8 mouse cellular contexts compared by ENCODE assay signal in the genomic region with DNA sequence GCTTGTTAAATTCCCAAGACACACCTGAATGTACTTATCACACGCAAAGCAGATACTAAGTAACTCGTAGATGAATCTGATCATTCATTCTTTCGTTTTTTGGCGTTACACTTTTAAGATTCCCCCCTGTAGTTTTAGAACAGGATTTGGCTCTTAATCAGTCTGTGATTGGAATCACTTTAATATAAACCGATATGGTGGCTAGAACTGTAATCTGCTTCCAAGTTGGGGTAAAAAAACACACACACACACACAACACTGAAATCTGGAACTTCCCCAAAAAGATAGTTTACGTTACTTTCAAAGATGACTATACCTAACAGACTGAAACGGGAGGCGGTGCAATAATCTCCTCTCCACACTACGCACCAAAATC. TPM values are rescaled to one million over a fixed set of nuclear protein-coding genes. Genes with fewer than 3 reads are reported as not detected.
DNase-seq lines count a peak whose midpoint lies in the region; ATAC-seq and TF ChIP-seq lines count a peak whose summit lies in the region.

No protein-coding gene starts in this region.

- ATAC-seq in kidney, embryonic 15.5 days (replicated peaks; ENCODE audit: low FRiP score), result no peak
- no peak for ATAC-seq in intestine, embryonic 14.5 days (replicated peaks; ENCODE audit: low FRiP score, low TSS enrichment, low read depth)
- no peak for ATAC-seq in midbrain, embryonic 16.5 days
- no peak for ATAC-seq in CD4-positive, CD25-positive, alpha-beta regulatory T cell, adult 4 months

- TF ChIP-seq CTCF in cortical plate, adult 2 months (IDR thresholded peaks at IDR 0.05; ENCODE audit: extremely low read depth, insufficient read depth, low read length), result no peak

- peak overlapping the region; percentile 81 for H3K9ac ChIP-seq in kidney, embryonic 15.5 days
- peak overlapping the region; percentile 91 for H3K9ac ChIP-seq in intestine, embryonic 14.5 days (ENCODE audit: low read length)
- peak overlapping the region; percentile 96 for H3K9ac ChIP-seq in midbrain, embryonic 16.5 days (ENCODE audit: low read depth, low read length)

- peak overlapping the region; percentile 79 for H3K4me3 ChIP-seq in kidney, embryonic 15.5 days (replicated peaks)
- H3K4me3 ChIP-seq in cortical plate, adult 2 months (ENCODE audit: insufficient read depth, low read length), result peak overlapping the region; percentile 99
- peak overlapping the region; percentile 88 for H3K4me3 ChIP-seq in intestine, embryonic 14.5 days (ENCODE audit: low read depth, low read length)
- H3K4me3 ChIP-seq in midbrain, embryonic 16.5 days (ENCODE audit: low read depth, low read length), result peak overlapping the region; percentile 93

- H3K9me3 ChIP-seq in kidney, embryonic 15.5 days (replicated peaks), result no peaks in the 10 kb centered on the region
- no peaks in the 10 kb centered on the region for H3K9me3 ChIP-seq in intestine, embryonic 14.5 days (ENCODE audit: control insufficient read depth, low read length)
- H3K9me3 ChIP-seq in midbrain, embryonic 16.5 days (replicated peaks; ENCODE audit: control insufficient read depth, low read length, poor library complexity, severe bottlenecking), result no peaks in the 10 kb centered on the region

- H3K36me3 ChIP-seq in kidney, embryonic 15.5 days, result peaks cover 4% of the 10 kb centered on the region; the same call in 1 of the 2 replicates
- H3K36me3 ChIP-seq in intestine, embryonic 14.5 days (ENCODE audit: control insufficient read depth, insufficient read depth, low read length), result no peaks in the 10 kb centered on the region
- no peaks in the 10 kb centered on the region for H3K36me3 ChIP-seq in midbrain, embryonic 16.5 days (ENCODE audit: control insufficient read depth, insufficient read depth, low read length)

- H3K4me2 ChIP-seq in kidney, embryonic 15.5 days, result peak overlapping the region; percentile 62
- H3K4me2 ChIP-seq in intestine, embryonic 14.5 days (ENCODE audit: low read length), result peak overlapping the region; percentile 62
- H3K4me2 ChIP-seq in midbrain, embryonic 16.5 days (ENCODE audit: low read length), result peak overlapping the region; percentile 79

- WGBS in kidney, embryonic 15.5 days, result 24% methylated on average over 9 of the region's 9 CpGs
- WGBS in intestine, embryonic 14.5 days, result 23% methylated on average over 9 of the region's 9 CpGs
- WGBS in midbrain, embryonic 16.5 days, result 21% methylated on average over 9 of the region's 9 CpGs

- no peak for DNase-seq in kidney, adult 9 months
- DNase-seq in intestine, embryonic 14.5 days (ENCODE audit: low spot score), result no peak
- DNase-seq in urinary bladder, postnatal 25 days (ENCODE audit: low spot score), result no peak
- DNase-seq in right cerebral cortex, postnatal 25 days, result no peak

- no peak for TF ChIP-seq POLR2A in cortical plate, adult 2 months (IDR thresholded peaks at IDR 0.05; ENCODE audit: extremely low read depth, insufficient read depth, low read length)

- peak overlapping the region; percentile 85; the same call in 1 of the 2 replicates for H3K27ac ChIP-seq in kidney, embryonic 15.5 days
- H3K27ac ChIP-seq in cortical plate, adult 2 months (ENCODE audit: insufficient read depth, low read length), result no peak overlapping the region
- peak overlapping the region; percentile 70; the same call in 1 of the 2 replicates for H3K27ac ChIP-seq in intestine, embryonic 14.5 days (ENCODE audit: low read depth)
- no peak overlapping the region; the same call in 1 of the 2 replicates for H3K27ac ChIP-seq in midbrain, embryonic 16.5 days (ENCODE audit: low read length)

- peaks cover 17% of the 10 kb centered on the region for H3K4me1 ChIP-seq in kidney, embryonic 15.5 days
- no peaks in the 10 kb centered on the region for H3K4me1 ChIP-seq in cortical plate, adult 2 months (ENCODE audit: control insufficient read depth, insufficient read depth, low read length)
- no peaks in the 10 kb centered on the region; the same call in 1 of the 2 replicates for H3K4me1 ChIP-seq in intestine, embryonic 14.5 days (replicated peaks; ENCODE audit: control insufficient read depth, insufficient read depth, low read length)
- peaks cover 18% of the 10 kb centered on the region for H3K4me1 ChIP-seq in midbrain, embryonic 16.5 days (ENCODE audit: control insufficient read depth, insufficient read depth, low read length)

- no peaks in the 10 kb centered on the region for H3K27me3 ChIP-seq in kidney, embryonic 15.5 days
- no peaks in the 10 kb centered on the region for H3K27me3 ChIP-seq in intestine, embryonic 14.5 days (replicated peaks; ENCODE audit: control insufficient read depth, insufficient read depth, low read length)
- H3K27me3 ChIP-seq in midbrain, embryonic 16.5 days (ENCODE audit: control insufficient read depth, insufficient read depth, low read depth, low read length), result no peaks in the 10 kb centered on the region

RNA-seq across cellular contexts. Expression of a gene that starts 0.8 kb away (rescaled TPM):
- polyA plus RNA-seq in kidney, embryonic 15.5 days (2015; fragmentation: Nextera tagmentation; extraction: Ambion mirVana), result 45.3 and 53.7 TPM in 2 replicates
- 76.6 and 77.9 TPM in 2 replicates for polyA plus RNA-seq in cortical plate, adult 2 months (2012; rRNA removed)
- 64.5 and 66.1 TPM in 2 replicates for polyA plus RNA-seq in intestine, embryonic 14.5 days (2014; fragmentation: Nextera tagmentation; extraction: Ambion mirVana)
- polyA plus RNA-seq in midbrain, embryonic 16.5 days (2015; fragmentation: Nextera tagmentation; extraction: Ambion mirVana), result 33.6 and 33.7 TPM in 2 replicates
- polyA plus RNA-seq in CD4-positive, CD25-positive, alpha-beta regulatory T cell, adult 4 months (2017; shearing (Covaris generic)), result 10 to 100 TPM; 20.9 to 26.0 TPM

RNA-seq across cellular contexts. Expression of a gene that starts 4.6 kb away (rescaled TPM):
- 56.3 and 56.9 TPM in 2 replicates for polyA plus RNA-seq in kidney, embryonic 15.5 days (2015; fragmentation: Nextera tagmentation; extraction: Ambion mirVana)
- polyA plus RNA-seq in cortical plate, adult 2 months (2012; rRNA removed), result 19.3 TPM in 2 replicates
- 47.5 and 49.6 TPM in 2 replicates for polyA plus RNA-seq in intestine, embryonic 14.5 days (2014; fragmentation: Nextera tagmentation; extraction: Ambion mirVana)
- 15.0 and 17.2 TPM in 2 replicates for polyA plus RNA-seq in midbrain, embryonic 16.5 days (2015; fragmentation: Nextera tagmentation; extraction: Ambion mirVana)
- 10 to 100 TPM; 51.9 to 61.8 TPM for polyA plus RNA-seq in CD4-positive, CD25-positive, alpha-beta regulatory T cell, adult 4 months (2017; shearing (Covaris generic))

RNA-seq across cellular contexts. Expression of a gene that starts 46.3 kb away (rescaled TPM):
- polyA plus RNA-seq in kidney, embryonic 15.5 days (2015; fragmentation: Nextera tagmentation; extraction: Ambion mirVana), result 24.4 and 25.9 TPM in 2 replicates
- 17.4 TPM in 2 replicates for polyA plus RNA-seq in cortical plate, adult 2 months (2012; rRNA removed)
- 26.1 and 27.3 TPM in 2 replicates for polyA plus RNA-seq in intestine, embryonic 14.5 days (2014; fragmentation: Nextera tagmentation; extraction: Ambion mirVana)
- 25.0 and 26.6 TPM in 2 replicates for polyA plus RNA-seq in midbrain, embryonic 16.5 days (2015; fragmentation: Nextera tagmentation; extraction: Ambion mirVana)
- 10 to 100 TPM; 14.1 to 22.1 TPM for polyA plus RNA-seq in CD4-positive, CD25-positive, alpha-beta regulatory T cell, adult 4 months (2017; shearing (Covaris generic))

RNA-seq across cellular contexts. Expression of a gene that starts 46.5 kb away (rescaled TPM):
- polyA plus RNA-seq in kidney, embryonic 15.5 days (2015; fragmentation: Nextera tagmentation; extraction: Ambion mirVana), result 22.3 and 22.5 TPM in 2 replicates
- 44.1 and 46.4 TPM in 2 replicates for polyA plus RNA-seq in cortical plate, adult 2 months (2012; rRNA removed)
- polyA plus RNA-seq in intestine, embryonic 14.5 days (2014; fragmentation: Nextera tagmentation; extraction: Ambion mirVana), result 11.9 and 16.2 TPM in 2 replicates
- 30.0 and 32.3 TPM in 2 replicates for polyA plus RNA-seq in midbrain, embryonic 16.5 days (2015; fragmentation: Nextera tagmentation; extraction: Ambion mirVana)
- 10 to 100 TPM; 33.0 to 37.2 TPM for polyA plus RNA-seq in CD4-positive, CD25-positive, alpha-beta regulatory T cell, adult 4 months (2017; shearing (Covaris generic))

Comparison
In these comparisons a context has a peak if more than half of its experiments do, and no peak if none do; other contexts are left out.
1. H3K27ac ChIP-seq: peak in kidney, embryonic 15.5 days (single experiment) and intestine, embryonic 14.5 days (single experiment); none in cortical plate, adult 2 months (single experiment) and midbrain, embryonic 16.5 days (single experiment).
2. Peak in every context shown above with its lines, with median percentiles within 50 percentile points of each other: H3K4me2 ChIP-seq, H3K4me3 ChIP-seq and H3K9ac ChIP-seq.